Mouse (Mus musculus): ENCODE measurements around the gene Tpr. TPM values are rescaled to one million over a fixed set of nuclear protein-coding genes. Genes with fewer than 3 reads are reported as not detected.

The Tpr gene
- total and polyA plus RNA-seq, 3 experiments, result 213 to 382 (median 229) TPM

- Histone ChIP-seq H3K4me1 (ENCODE audit: control insufficient read depth in 1 of 2, insufficient read depth in 2 of 2, low read length in 2 of 2) (no peaks in the 10 kb centered on the region), H3K27ac (ENCODE audit: control insufficient read depth, low read depth, low read length) (no peak overlapping the region), H3K79me2 (ENCODE audit: control insufficient read depth, insufficient read depth, low read length, poor library complexity) (no peaks in the 10 kb centered on the region), H3K9me3 (replicated peaks; ENCODE audit: insufficient read depth, low read length) (no peaks in the 10 kb centered on the region), H3K4me3 (ENCODE audit: control insufficient read depth in 1 of 2, insufficient read depth in 1 of 2, low read depth in 2 of 2, low read length in 2 of 2) (no peak overlapping the region), H3K9ac (ENCODE audit: control insufficient read depth, low read depth, low read length, poor library complexity, severe bottlenecking) (no peak overlapping the region), H3K36me3 (ENCODE audit: control insufficient read depth in 1 of 2, insufficient read depth in 2 of 2, low read length in 2 of 2) (no peaks in the 10 kb centered on the region), H3K27me3 (ENCODE audit: control insufficient read depth in 1 of 2, insufficient read depth in 2 of 2, low read length in 2 of 2) (no peaks in the 10 kb centered on the region)
- no peak for DNase-seq (ENCODE audit: low read depth, low spot score)
- TF ChIP-seq RAD21 (IDR thresholded peaks at IDR 0.05; ENCODE audit: low read depth, low read length) (no peak), USF1 (IDR thresholded peaks at IDR 0.05; ENCODE audit: low read depth, low read length) (no peak), SMC3 (IDR thresholded peaks at IDR 0.05; ENCODE audit: low read depth, low read length) (no peak), MYC (IDR thresholded peaks at IDR 0.05; ENCODE audit: low read depth, low read length) (no peak), CTCF (IDR thresholded peaks at IDR 0.05 in 2 of 3, conservative IDR thresholded peaks at IDR 0.05 in 1 of 3; ENCODE audit: control insufficient read depth in 1 of 3, insufficient read depth in 1 of 3, low read depth in 2 of 3, low read length in 3 of 3, poor library complexity in 1 of 3, severe bottlenecking in 1 of 3) (no peak), CHD2 (IDR thresholded peaks at IDR 0.05; ENCODE audit: low read length) (no peak), USF2 (IDR thresholded peaks at IDR 0.05; ENCODE audit: borderline replicate concordance in 1 of 2, insufficient read depth in 1 of 2, low read depth in 1 of 2, low read length in 2 of 2) (no peak), ZMIZ1 (IDR thresholded peaks at IDR 0.05; ENCODE audit: low read depth, low read length) (no peak), TBP (IDR thresholded peaks at IDR 0.05; ENCODE audit: low read depth, low read length) (no peak), ZNF384 (IDR thresholded peaks at IDR 0.05; ENCODE audit: low read depth, low read length) (no peak), MAZ (IDR thresholded peaks at IDR 0.05; ENCODE audit: low read depth, low read length) (no peak), MAX (IDR thresholded peaks at IDR 0.05; ENCODE audit: low read length) (no peak), MXI1 (IDR thresholded peaks at IDR 0.05; ENCODE audit: low read depth, low read length) (no peak), BHLHE40 (IDR thresholded peaks at IDR 0.05; ENCODE audit: borderline replicate concordance, low read depth, low read length) (no peak), MYB (IDR thresholded peaks at IDR 0.05; ENCODE audit: low read depth, low read length) (no peak), RCOR1 (IDR thresholded peaks at IDR 0.05; ENCODE audit: low read depth, low read length) (no peak), MEF2A (IDR thresholded peaks at IDR 0.05; ENCODE audit: extremely low read depth, insufficient replicate concordance, low read depth, low read length, poor library complexity, severe bottlenecking) (no peak), ZC3H11A (IDR thresholded peaks at IDR 0.05; ENCODE audit: low read depth, low read length) (no peak), NELFE (IDR thresholded peaks at IDR 0.05; ENCODE audit: low read depth, low read length) (no peak), KAT2A (conservative IDR thresholded peaks at IDR 0.05; ENCODE audit: low read depth, low read length) (no peak)
Measured at GRCm38 (mm10) chr1:150480674-150481073, 88.0 kb downstream of the Tpr start.

- no peaks in the 10 kb centered on the region for H3K9me3 ChIP-seq (replicated peaks; ENCODE audit: insufficient read depth, low read length)
- no peaks in the 10 kb centered on the region for H3K36me3 ChIP-seq (ENCODE audit: control insufficient read depth in 1 of 2, insufficient read depth in 2 of 2, low read length in 2 of 2)
- H3K4me1 ChIP-seq (ENCODE audit: control insufficient read depth in 1 of 2, insufficient read depth in 2 of 2, low read length in 2 of 2), result no peaks in the 10 kb centered on the region
- peaks cover 0 to 2% of the 10 kb centered on the region in 2 experiments; a peak in 2 of 4 replicates for H3K27me3 ChIP-seq (ENCODE audit: control insufficient read depth in 1 of 2, insufficient read depth in 2 of 2, low read length in 2 of 2)
- no peak for DNase-seq (ENCODE audit: low read depth, low spot score)
- no peak for TF ChIP-seq RAD21 (IDR thresholded peaks at IDR 0.05; ENCODE audit: low read depth, low read length)
- TF ChIP-seq MAZ (IDR thresholded peaks at IDR 0.05; ENCODE audit: low read depth, low read length), result no peak
- TF ChIP-seq MAFK (IDR thresholded peaks at IDR 0.05; ENCODE audit: borderline replicate concordance, low read depth, low read length), result no peak
- no peak for TF ChIP-seq SIN3A (IDR thresholded peaks at IDR 0.05; ENCODE audit: low read length)
- TF ChIP-seq ETS1 (IDR thresholded peaks at IDR 0.05; ENCODE audit: low read depth, low read length), result no peak
- no peak for TF ChIP-seq CTCF (IDR thresholded peaks at IDR 0.05 in 2 of 3, conservative IDR thresholded peaks at IDR 0.05 in 1 of 3; ENCODE audit: control insufficient read depth in 1 of 3, insufficient read depth in 1 of 3, low read depth in 2 of 3, low read length in 3 of 3, poor library complexity in 1 of 3, severe bottlenecking in 1 of 3)
- TF ChIP-seq ZC3H11A (IDR thresholded peaks at IDR 0.05; ENCODE audit: low read depth, low read length), result no peak
- TF ChIP-seq MYC (IDR thresholded peaks at IDR 0.05; ENCODE audit: low read depth, low read length), result no peak
- TF ChIP-seq TCF12 (IDR thresholded peaks at IDR 0.05; ENCODE audit: low read depth, low read length), result no peak
- TF ChIP-seq GABPA (IDR thresholded peaks at IDR 0.05; ENCODE audit: low read depth, low read length), result no peak
- H3K4me3 ChIP-seq (ENCODE audit: control insufficient read depth in 1 of 2, insufficient read depth in 1 of 2, low read depth in 2 of 2, low read length in 2 of 2), result no peak overlapping the region
- H3K27ac ChIP-seq (ENCODE audit: control insufficient read depth, low read depth, low read length), result no peak overlapping the region
- no peaks in the 10 kb centered on the region for H3K79me2 ChIP-seq (ENCODE audit: control insufficient read depth, insufficient read depth, low read length, poor library complexity)
- no peak overlapping the region for H3K9ac ChIP-seq (ENCODE audit: control insufficient read depth, low read depth, low read length, poor library complexity, severe bottlenecking)
Measured at GRCm38 (mm10) chr1:150489148-150489547, 96.5 kb downstream of the Tpr start.
